8 mouse cellular contexts compared by ENCODE assay signal in the genomic region with DNA sequence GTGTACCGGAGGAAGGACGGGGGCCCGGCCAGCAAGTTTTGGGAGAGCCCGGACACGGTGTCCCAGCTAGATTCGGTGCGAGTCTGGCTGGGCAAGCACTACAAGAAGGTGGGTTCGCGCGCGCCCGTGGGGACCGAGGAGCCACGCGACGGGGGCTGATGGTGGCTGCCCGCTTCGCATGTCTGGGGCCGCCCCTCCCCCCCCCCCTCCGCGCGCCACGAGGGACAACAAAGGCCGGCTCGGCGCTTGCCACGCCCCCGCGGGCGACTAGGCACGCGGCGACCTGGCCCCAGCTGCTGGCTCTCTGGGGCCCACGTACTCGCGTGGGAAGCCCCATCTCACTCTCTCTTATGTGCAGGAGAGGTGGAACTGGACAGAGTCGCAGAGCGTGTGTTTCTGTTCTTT. TPM values are rescaled to one million over a fixed set of nuclear protein-coding genes. Genes with fewer than 3 reads are reported as not detected.
DNase-seq lines count a peak whose midpoint lies in the region; ATAC-seq and TF ChIP-seq lines count a peak whose summit lies in the region.

No protein-coding gene starts in this region.

- 2% methylated on average over 37 of the region's 38 CpGs for WGBS in liver, embryonic 15.5 days (ENCODE audit: insufficient replicate concordance)
- WGBS in olfactory bulb, adult 2 months, result under 1% methylated on average over 37 of the region's 38 CpGs

- no peaks in the 10 kb centered on the region for H3K9me3 ChIP-seq in erythroblast, embryonic 14.5 days (ENCODE audit: control insufficient read depth, low read length)
- no peaks in the 10 kb centered on the region for H3K9me3 ChIP-seq in liver, embryonic 15.5 days (replicated peaks)

- H3K4me2 ChIP-seq in liver, embryonic 15.5 days, result peak overlapping the region; percentile 99

- TF ChIP-seq POLR2A in olfactory bulb, adult 2 months (IDR thresholded peaks at IDR 0.05; ENCODE audit: insufficient read depth, low read depth, low read length), result no peak

- H3K4me1 ChIP-seq in erythroblast, embryonic 14.5 days (ENCODE audit: control insufficient read depth), result peaks cover 42% of the 10 kb centered on the region
- H3K4me1 ChIP-seq in liver, embryonic 15.5 days (replicated peaks), result peaks cover 41% of the 10 kb centered on the region
- H3K4me1 ChIP-seq in olfactory bulb, adult 2 months (ENCODE audit: control insufficient read depth, insufficient read depth, low read length), result no peaks in the 10 kb centered on the region

- no peak for TF ChIP-seq CTCF in olfactory bulb, adult 2 months (IDR thresholded peaks at IDR 0.05; ENCODE audit: insufficient read depth, low read depth, low read length)

- no peaks in the 10 kb centered on the region for H3K27me3 ChIP-seq in erythroblast, embryonic 14.5 days (ENCODE audit: control insufficient read depth)
- H3K27me3 ChIP-seq in liver, embryonic 15.5 days, result no peaks in the 10 kb centered on the region

- peaks cover 31% of the 10 kb centered on the region for H3K36me3 ChIP-seq in erythroblast, embryonic 14.5 days (ENCODE audit: control insufficient read depth)
- peaks cover 23% of the 10 kb centered on the region for H3K36me3 ChIP-seq in liver, embryonic 15.5 days (replicated peaks)

- peak overlapping the region; percentile 80 for H3K9ac ChIP-seq in liver, embryonic 15.5 days

- intact Hi-C loops in heart, postnatal 14 days (cut with DNase I), result no loop called here

- peak; percentile 80 for DNase-seq in thymus, postnatal 4 days
- DNase-seq in thymus, postnatal 25 days, result no peak
- DNase-seq in heart, postnatal 14 days, result peak; percentile 51 to 58
- no peak for DNase-seq in urinary bladder, postnatal 36 days (ENCODE audit: low spot score in 2 of 2)

- peak overlapping the region; percentile 96 for H3K27ac ChIP-seq in liver, embryonic 15.5 days (replicated peaks)
- H3K27ac ChIP-seq in olfactory bulb, adult 2 months (ENCODE audit: insufficient read depth, low read depth, low read length), result no peak overlapping the region

- H3K4me3 ChIP-seq in erythroblast, embryonic 14.5 days (replicated peaks), result peak overlapping the region; percentile 88
- H3K4me3 ChIP-seq in liver, embryonic 15.5 days (replicated peaks), result peak overlapping the region; percentile 81
- H3K4me3 ChIP-seq in olfactory bulb, adult 2 months (ENCODE audit: insufficient read depth, low read depth, low read length), result peak overlapping the region; percentile 97

- no peak for ATAC-seq in erythroblast, adult 5-6 weeks (replicated peaks; ENCODE audit: low FRiP score, poor library complexity, severe bottlenecking)
- peak; percentile 60 for ATAC-seq in liver, embryonic 15.5 days (ENCODE audit: insufficient read depth)

RNA-seq across cellular contexts. Expression of gene Dhx30, which starts 14.6 kb away (rescaled TPM):
- polyA plus RNA-seq in erythroblast, embryonic 14.5 days (2012), result 1.1 TPM in 2 replicates
- total RNA-seq in erythroblast, adult 5-6 weeks (2015; ENCODE audit: low replicate concordance), result 13.3 and 19.2 TPM in 2 replicates
- 7.8 and 10.7 TPM in 2 replicates for total RNA-seq in erythroblast, adult 5-6 weeks (2017; ENCODE audit: low replicate concordance)
- total RNA-seq in heart, postnatal 14 days (2021), result 10 to 100 TPM; 56.8 to 71.3 TPM
- 32.4 and 34.1 TPM in 2 replicates for polyA plus RNA-seq in liver, embryonic 15.5 days (2015; fragmentation: Nextera tagmentation; extraction: Ambion mirVana)
- not detected in 2 replicates for polyA plus RNA-seq in olfactory bulb, adult 2 months (2012; ENCODE audit: insufficient read depth, insufficient read length, low replicate concordance, missing spikeins)

RNA-seq across cellular contexts. Expression of gene Smarcc1, which starts 14.7 kb away (rescaled TPM):
- 3.6 and 3.9 TPM in 2 replicates for polyA plus RNA-seq in erythroblast, embryonic 14.5 days (2012)
- 24.9 and 33.6 TPM in 2 replicates for total RNA-seq in erythroblast, adult 5-6 weeks (2015; ENCODE audit: low replicate concordance)
- total RNA-seq in erythroblast, adult 5-6 weeks (2017; ENCODE audit: low replicate concordance), result 17.6 and 24.5 TPM in 2 replicates
- 10 to 100 TPM; 27.7 to 30.6 TPM for total RNA-seq in heart, postnatal 14 days (2021)
- polyA plus RNA-seq in liver, embryonic 15.5 days (2015; fragmentation: Nextera tagmentation; extraction: Ambion mirVana), result 29.8 and 30.9 TPM in 2 replicates
- 76.6 and 106 TPM in 2 replicates for polyA plus RNA-seq in olfactory bulb, adult 2 months (2012; ENCODE audit: insufficient read depth, insufficient read length, low replicate concordance, missing spikeins)

Comparison
In these comparisons a context has a peak if more than half of its experiments do, and no peak if none do; other contexts are left out.
1. DNase-seq: peak in thymus, postnatal 4 days (single experiment) and heart, postnatal 14 days (2 of 2); none in thymus, postnatal 25 days (single experiment) and urinary bladder, postnatal 36 days (0 of 2).
2. RNA of gene Dhx30, which starts 14.6 kb away (polyA plus RNA-seq): not detected in olfactory bulb, adult 2 months and 32.4 to 34.1 TPM in liver, embryonic 15.5 days; 1.1 TPM in erythroblast, embryonic 14.5 days; every median in the first group is over 10 times any median in the second.
3. Peak in every context shown above with its lines, with median percentiles within 50 percentile points of each other: H3K4me3 ChIP-seq.